Mouse (Mus musculus): ENCODE measurements around the gene Chst10. TPM values are rescaled to one million over a fixed set of nuclear protein-coding genes. Genes with fewer than 3 reads are reported as not detected.
A peak's percentile ranks its signal among the peaks of the same experiment; 100 is the strongest.

The Chst10 gene
- polyA plus RNA-seq, 1 experiment: 20.5 TPM

GRCm38 (mm10) chr1:38862213-38862612 lies 35.7 kb downstream of the Chst10 start:
- TF ChIP-seq POLR2A (IDR thresholded peaks at IDR 0.05; ENCODE audit: control insufficient read depth, extremely low read depth, insufficient read depth, low read length, poor library complexity) (no peak), CTCF (IDR thresholded peaks at IDR 0.05; ENCODE audit: borderline replicate concordance, control insufficient read depth, extremely low read depth, insufficient read depth, low read length, poor library complexity) (peak; percentile 64; the same call in 1 of the 2 replicates)
- Histone ChIP-seq H3K27ac (ENCODE audit: control insufficient read depth, insufficient read depth, low read length) (no peak overlapping the region), H3K36me3 (ENCODE audit: control insufficient read depth, insufficient read depth, low read length) (peaks cover 10% of the 10 kb centered on the region; the same call in 1 of the 2 replicates), H3K4me1 (replicated peaks; ENCODE audit: control insufficient read depth, insufficient read depth, low read length) (0 out of 2 replicates have a peak, but pooled peaks cover 2% of the 10 kb centered on the region), H3K4me3 (ENCODE audit: control insufficient read depth, insufficient read depth, low read length) (no peak overlapping the region), H3K27me3 (ENCODE audit: control insufficient read depth, insufficient read depth, low read length) (no peaks in the 10 kb centered on the region)
- peak; percentile 47 for DNase-seq
- WGBS: 44% methylated on average over 4 of the region's 4 CpGs

- WGBS: 87% methylated on average over 9 of the region's 9 CpGs
These were observed 37.0 kb downstream of the Chst10 start for GRCm38 (mm10) chr1:38860867-38861524.

GRCm38 (mm10) chr1:38860207-38860606 lies 37.8 kb downstream of the Chst10 start:
- Histone ChIP-seq H3K4me1 (replicated peaks; ENCODE audit: control insufficient read depth, insufficient read depth, low read length) (0 out of 2 replicates have a peak, but pooled peaks cover 2% of the 10 kb centered on the region), H3K27me3 (ENCODE audit: control insufficient read depth, insufficient read depth, low read length) (no peaks in the 10 kb centered on the region), H3K27ac (ENCODE audit: control insufficient read depth, insufficient read depth, low read length) (no peak overlapping the region), H3K36me3 (ENCODE audit: control insufficient read depth, insufficient read depth, low read length) (0 out of 2 replicates have a peak, but pooled peaks cover under 1% of the 10 kb centered on the region), H3K4me3 (ENCODE audit: control insufficient read depth, insufficient read depth, low read length) (no peak overlapping the region)
- WGBS: 74% methylated on average over 5 of the region's 5 CpGs
- TF ChIP-seq POLR2A (IDR thresholded peaks at IDR 0.05; ENCODE audit: control insufficient read depth, extremely low read depth, insufficient read depth, low read length, poor library complexity) (no peak), CTCF (IDR thresholded peaks at IDR 0.05; ENCODE audit: borderline replicate concordance, control insufficient read depth, extremely low read depth, insufficient read depth, low read length, poor library complexity) (no peak)
- DNase-seq: no peak

More at GRCm38 (mm10) chr1:38860867-38861524, 37.0 kb downstream of the Chst10 start:
- Histone ChIP-seq H3K27me3 (ENCODE audit: control insufficient read depth, insufficient read depth, low read length) (no peaks in the 10 kb centered on the region), H3K4me1 (replicated peaks; ENCODE audit: control insufficient read depth, insufficient read depth, low read length) (0 out of 2 replicates have a peak, but pooled peaks cover 2% of the 10 kb centered on the region), H3K27ac (ENCODE audit: control insufficient read depth, insufficient read depth, low read length) (no peak overlapping the region), H3K4me3 (ENCODE audit: control insufficient read depth, insufficient read depth, low read length) (no peak overlapping the region), H3K36me3 (ENCODE audit: control insufficient read depth, insufficient read depth, low read length) (0 out of 2 replicates have a peak, but pooled peaks cover 5% of the 10 kb centered on the region)
- DNase-seq: no peak
- TF ChIP-seq CTCF (IDR thresholded peaks at IDR 0.05; ENCODE audit: borderline replicate concordance, control insufficient read depth, extremely low read depth, insufficient read depth, low read length, poor library complexity) (no peak), POLR2A (IDR thresholded peaks at IDR 0.05; ENCODE audit: control insufficient read depth, extremely low read depth, insufficient read depth, low read length, poor library complexity) (no peak)

- TF ChIP-seq CTCF (IDR thresholded peaks at IDR 0.05; ENCODE audit: borderline replicate concordance, control insufficient read depth, extremely low read depth, insufficient read depth, low read length, poor library complexity): no peak
- Histone ChIP-seq H3K27ac (ENCODE audit: control insufficient read depth, insufficient read depth, low read length) (no peak overlapping the region), H3K27me3 (ENCODE audit: control insufficient read depth, insufficient read depth, low read length) (no peaks in the 10 kb centered on the region), H3K36me3 (ENCODE audit: control insufficient read depth, insufficient read depth, low read length) (no peaks in the 10 kb centered on the region), H3K4me1 (replicated peaks; ENCODE audit: control insufficient read depth, insufficient read depth, low read length) (no peaks in the 10 kb centered on the region), H3K4me3 (ENCODE audit: control insufficient read depth, insufficient read depth, low read length) (no peak overlapping the region)
- WGBS: 11% methylated on average over 3 of the region's 3 CpGs
- peak; percentile 52 for DNase-seq
These were observed 41.8 kb downstream of the Chst10 start for GRCm38 (mm10) chr1:38856196-38856595.

- 79% methylated on average over 2 of the region's 2 CpGs for WGBS
- H3K36me3 ChIP-seq (ENCODE audit: control insufficient read depth, insufficient read depth, low read length): no peaks in the 10 kb centered on the region
- no peaks in the 10 kb centered on the region; the same call in 1 of the 2 replicates for H3K27me3 ChIP-seq (ENCODE audit: control insufficient read depth, insufficient read depth, low read length)
- no peak for DNase-seq
- H3K4me1 ChIP-seq (replicated peaks; ENCODE audit: control insufficient read depth, insufficient read depth, low read length): no peaks in the 10 kb centered on the region
- TF ChIP-seq CTCF (IDR thresholded peaks at IDR 0.05; ENCODE audit: borderline replicate concordance, control insufficient read depth, extremely low read depth, insufficient read depth, low read length, poor library complexity) (no peak), POLR2A (IDR thresholded peaks at IDR 0.05; ENCODE audit: control insufficient read depth, extremely low read depth, insufficient read depth, low read length, poor library complexity) (no peak)
- no peak overlapping the region for H3K4me3 ChIP-seq (ENCODE audit: control insufficient read depth, insufficient read depth, low read length)
- no peak overlapping the region for H3K27ac ChIP-seq (ENCODE audit: control insufficient read depth, insufficient read depth, low read length)
These were observed 45.7 kb downstream of the Chst10 start for GRCm38 (mm10) chr1:38852250-38852649.

- TF ChIP-seq CTCF (IDR thresholded peaks at IDR 0.05; ENCODE audit: borderline replicate concordance, control insufficient read depth, extremely low read depth, insufficient read depth, low read length, poor library complexity): no peak
- no peak for TF ChIP-seq POLR2A (IDR thresholded peaks at IDR 0.05; ENCODE audit: control insufficient read depth, extremely low read depth, insufficient read depth, low read length, poor library complexity)
- no peak overlapping the region for H3K27ac ChIP-seq (ENCODE audit: control insufficient read depth, insufficient read depth, low read length)
- H3K4me1 ChIP-seq (replicated peaks; ENCODE audit: control insufficient read depth, insufficient read depth, low read length): no peaks in the 10 kb centered on the region
- H3K36me3 ChIP-seq (ENCODE audit: control insufficient read depth, insufficient read depth, low read length): no peaks in the 10 kb centered on the region
- H3K4me3 ChIP-seq (ENCODE audit: control insufficient read depth, insufficient read depth, low read length): no peak overlapping the region
- DNase-seq: no peak
- 85% methylated on average over 2 of the region's 2 CpGs for WGBS
- no peaks in the 10 kb centered on the region; the same call in 1 of the 2 replicates for H3K27me3 ChIP-seq (ENCODE audit: control insufficient read depth, insufficient read depth, low read length)
These were observed 47.3 kb downstream of the Chst10 start for GRCm38 (mm10) chr1:38850650-38851049.
